Mouse (Mus musculus) layer of hippocampus, postnatal 36 days (tissue): ENCODE data around the gene Lrrc28. TPM values are rescaled to one million over a fixed set of nuclear protein-coding genes. Genes with fewer than 3 reads are reported as not detected.

Source experiments
- DNase-seq, 2 experiments: peaks; one replicate each; pipeline ENCODE4 v3.0.0; 2022
- total RNA-seq, 2 experiments: library from RNA; stranded (reverse); gene quantifications; 2 replicates each; pipeline ENCODE4 v1.2.3; 2021

The Lrrc28 gene
- total RNA-seq, 2 experiments from 2014 or later = 38.3 to 46.2 TPM

- no peak for DNase-seq
Observed at GRCm38 (mm10) chr7:67644291-67644690, 777 bp downstream of the Lrrc28 start.

GRCm38 (mm10) chr7:67642955-67643354 is 2.1 kb downstream of the Lrrc28 start:
- no peak for DNase-seq

- peak in 1 of 2 experiments; percentile 15 for DNase-seq
Observed at GRCm38 (mm10) chr7:67639006-67639405, 6.1 kb downstream of the Lrrc28 start.

- no peak for DNase-seq
Observed at GRCm38 (mm10) chr7:67636161-67636560, 8.9 kb downstream of the Lrrc28 start.

- no peak for DNase-seq
Observed at GRCm38 (mm10) chr7:67634210-67634609, 10.9 kb downstream of the Lrrc28 start.

- DNase-seq = no peak
Observed at GRCm38 (mm10) chr7:67632380-67632779, 12.7 kb downstream of the Lrrc28 start.

- DNase-seq = peak; percentile 56 to 70
Observed at GRCm38 (mm10) chr7:67630817-67631216, 14.3 kb downstream of the Lrrc28 start.

- DNase-seq = no peak
Observed at GRCm38 (mm10) chr7:67629681-67630080, 15.4 kb downstream of the Lrrc28 start.

GRCm38 (mm10) chr7:67626671-67627070 is 18.4 kb downstream of the Lrrc28 start:
- no peak for DNase-seq

GRCm38 (mm10) chr7:67622151-67622550 is 22.9 kb downstream of the Lrrc28 start:
- no peak for DNase-seq

GRCm38 (mm10) chr7:67619836-67620235 is 25.2 kb downstream of the Lrrc28 start:
- no peak for DNase-seq

- no peak for DNase-seq
Observed at GRCm38 (mm10) chr7:67618316-67618715, 26.8 kb downstream of the Lrrc28 start.

GRCm38 (mm10) chr7:67617646-67618045 is 27.4 kb downstream of the Lrrc28 start:
- DNase-seq = no peak

- DNase-seq = no peak
Observed at GRCm38 (mm10) chr7:67616890-67617289, 28.2 kb downstream of the Lrrc28 start.

- DNase-seq = no peak
Observed at GRCm38 (mm10) chr7:67614464-67614861, 30.6 kb downstream of the Lrrc28 start.

GRCm38 (mm10) chr7:67613795-67614463 is 31.1 kb downstream of the Lrrc28 start:
- no peak for DNase-seq

GRCm38 (mm10) chr7:67608348-67609024 is 36.6 kb downstream of the Lrrc28 start:
- no peak for DNase-seq

GRCm38 (mm10) chr7:67607669-67608347 is 37.3 kb downstream of the Lrrc28 start:
- DNase-seq = no peak

GRCm38 (mm10) chr7:67606250-67606649 is 38.8 kb downstream of the Lrrc28 start:
- DNase-seq = no peak

GRCm38 (mm10) chr7:67605114-67605513 is 40.0 kb downstream of the Lrrc28 start:
- DNase-seq = no peak

- peak; percentile 40 to 43 for DNase-seq
Observed at GRCm38 (mm10) chr7:67598050-67598449, 47.0 kb downstream of the Lrrc28 start.

- no peak for DNase-seq
Observed at GRCm38 (mm10) chr7:67596961-67597360, 48.1 kb downstream of the Lrrc28 start.

GRCm38 (mm10) chr7:67596322-67596721 is 48.7 kb downstream of the Lrrc28 start:
- no peak for DNase-seq

GRCm38 (mm10) chr7:67593902-67594301 is 51.2 kb downstream of the Lrrc28 start:
- DNase-seq = no peak
